Comparison of ENCODE assay signal across 33 mouse cellular contexts in the genomic region with DNA sequence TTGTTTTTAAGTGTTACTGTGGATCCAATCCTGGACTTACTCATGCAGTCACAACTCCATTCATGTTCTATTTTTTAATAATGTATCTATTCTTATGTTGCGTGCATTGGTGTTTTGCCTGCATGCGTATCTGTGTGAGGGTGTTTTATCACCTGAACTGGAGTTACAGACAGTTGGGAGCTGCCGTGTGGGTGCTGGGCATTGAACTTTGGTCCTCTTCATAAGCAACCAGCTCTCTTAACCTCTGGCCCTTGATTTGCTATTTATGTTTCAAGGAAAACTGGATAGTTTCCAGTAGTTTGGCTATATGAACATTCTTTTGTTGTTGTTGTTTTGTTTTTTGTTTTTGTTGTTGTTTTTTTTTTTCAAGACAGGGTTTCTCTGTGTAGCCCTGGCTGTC.
"Had no signal": no experiment of that assay in that cellular context is flagged by ENCODE, and none has a peak within 500 bp of the region (broad histone marks: within the 10 kb centered on the region; RNA-seq: fewer than 3 reads in every experiment).

No protein-coding gene starts in this region.

- ATAC-seq: hindbrain, embryonic 16.5 days; hindbrain, postnatal 0 days; inflammation-experienced regulatory T-cells, adult 6 months; intestine, embryonic 15.5 days had no signal

- H3K9ac ChIP-seq: heart, embryonic 12.5 days; heart, embryonic 13.5 days; heart, embryonic 15.5 days; hindbrain, embryonic 12.5 days; hindbrain, embryonic 13.5 days; hindbrain, embryonic 14.5 days; hindbrain, embryonic 15.5 days; intestine, embryonic 15.5 days; kidney, embryonic 15.5 days had no signal

- H3K27ac ChIP-seq: heart, adult 2 months; heart, embryonic 10.5 days; heart, embryonic 13.5 days; heart, embryonic 15.5 days; hindbrain, embryonic 10.5 days; hindbrain, embryonic 12.5 days; hindbrain, embryonic 13.5 days; hindbrain, embryonic 14.5 days; hindbrain, embryonic 15.5 days; hindbrain, postnatal 0 days; intestine, embryonic 15.5 days; kidney, embryonic 15.5 days; kidney, postnatal 0 days; layer of hippocampus, adult 2 months had no signal

- H3K4me3 ChIP-seq: heart, adult 2 months; heart, embryonic 10.5 days; heart, embryonic 12.5 days; heart, embryonic 13.5 days; heart, embryonic 15.5 days; hindbrain, embryonic 10.5 days; hindbrain, embryonic 12.5 days; hindbrain, embryonic 13.5 days; hindbrain, embryonic 15.5 days; intestine, embryonic 15.5 days; kidney, embryonic 15.5 days; layer of hippocampus, adult 2 months had no signal

- H3K4me2 ChIP-seq: heart, embryonic 11.5 days; heart, embryonic 12.5 days; heart, embryonic 13.5 days; heart, embryonic 15.5 days; hindbrain, embryonic 12.5 days; hindbrain, embryonic 13.5 days; hindbrain, embryonic 14.5 days; hindbrain, embryonic 15.5 days; intestine, embryonic 15.5 days; kidney, embryonic 15.5 days had no signal

- H3K9me3 ChIP-seq: heart, embryonic 10.5 days; heart, embryonic 12.5 days; heart, embryonic 13.5 days; heart, embryonic 15.5 days; hindbrain, embryonic 10.5 days; hindbrain, embryonic 12.5 days; hindbrain, embryonic 13.5 days; hindbrain, embryonic 15.5 days; intestine, embryonic 15.5 days; kidney, embryonic 15.5 days had no signal

- H3K36me3 ChIP-seq: heart, embryonic 10.5 days; heart, embryonic 12.5 days; heart, embryonic 13.5 days; heart, embryonic 15.5 days; hindbrain, embryonic 10.5 days; hindbrain, embryonic 12.5 days; hindbrain, embryonic 13.5 days; hindbrain, embryonic 15.5 days; intestine, embryonic 15.5 days; kidney, embryonic 15.5 days had no signal

- DNase-seq: heart, adult 2 months; heart, postnatal 10 days; heart, postnatal 14 days; heart, postnatal 36 days; heart, postnatal 4 days; kidney, adult 11 months; kidney, adult 18-20 months; kidney, adult 2 months; kidney, adult 8-10 months; kidney, adult 9 months; kidney, postnatal 10 days; kidney, postnatal 14 days; kidney, postnatal 36 days; kidney, postnatal 4 days; layer of hippocampus, adult 9-11 months; layer of hippocampus, postnatal 36 days had no signal

- H3K27me3 ChIP-seq: heart, embryonic 12.5 days; heart, embryonic 13.5 days; heart, embryonic 15.5 days; hindbrain, embryonic 12.5 days; hindbrain, embryonic 15.5 days; intestine, embryonic 15.5 days; kidney, embryonic 15.5 days had no signal
